Mouse (Mus musculus) layer of hippocampus, postnatal 10 days (tissue): Measurements from ENCODE around the gene Atp8b2. TPM values are rescaled to one million over a fixed set of nuclear protein-coding genes. Genes with fewer than 3 reads are reported as not detected.
A peak's percentile ranks its signal among the peaks of the same experiment; 100 is the strongest.

Experiments used
- DNase-seq, 2 experiments: peaks; one replicate each; pipeline ENCODE4 v3.0.0; 2021; ENCODE audit warnings: low spot score in 2 of 2
- long read RNA-seq: library from polyadenylated mRNA; stranded (forward); transcript quantifications from one replicate; pipeline ENCODE4 v2.0.0, GENCODE M21; 2023
- total RNA-seq, 2 experiments: library from RNA; stranded (reverse); gene quantifications; 2 replicates each; pipeline ENCODE4 v1.2.3; 2021

Atp8b2 gene
- 10 to 100 TPM; 79.5 to 90.1 TPM for total RNA-seq
- long read RNA-seq, full-length matches to known transcripts, result 4 of 15 reads
- long read RNA-seq, partial matches to known transcripts, result 3 of 15 reads
- long read RNA-seq, other reads (novel, unspliced or antisense), result 8 of 15 reads

DNA sequence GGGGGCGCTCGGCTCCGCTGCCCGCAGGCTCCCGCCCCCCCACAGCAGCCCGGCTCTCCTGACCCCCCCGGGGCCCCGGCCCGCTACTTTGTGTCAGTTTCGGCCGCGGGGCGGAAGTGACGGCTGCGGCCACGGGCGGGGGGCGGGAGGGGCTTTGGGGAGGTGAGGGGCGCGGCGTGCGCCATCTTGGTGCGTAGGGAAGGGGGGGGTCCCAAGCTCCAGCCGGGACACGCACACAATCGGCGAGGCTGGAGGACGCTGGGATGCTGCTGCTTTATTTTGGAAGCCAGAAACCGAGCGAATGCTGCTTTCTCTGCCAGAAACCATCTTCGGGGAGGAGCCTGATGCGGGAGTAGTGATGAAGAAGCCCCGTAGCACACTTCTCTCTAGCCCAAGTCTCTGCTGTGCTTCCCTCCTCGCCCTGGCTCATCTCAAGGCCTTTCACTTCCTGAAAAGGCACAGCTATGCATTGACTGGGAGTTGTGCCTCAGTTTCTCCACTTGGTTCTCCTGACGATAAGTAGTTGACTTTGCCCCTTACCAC is at the start of gene Atp8b2:
Atp8b2 (minus strand) TSS at position 288 of the 543 bp plus-strand sequence.
- DNase-seq, result peak; percentile 66 to 76

DNA sequence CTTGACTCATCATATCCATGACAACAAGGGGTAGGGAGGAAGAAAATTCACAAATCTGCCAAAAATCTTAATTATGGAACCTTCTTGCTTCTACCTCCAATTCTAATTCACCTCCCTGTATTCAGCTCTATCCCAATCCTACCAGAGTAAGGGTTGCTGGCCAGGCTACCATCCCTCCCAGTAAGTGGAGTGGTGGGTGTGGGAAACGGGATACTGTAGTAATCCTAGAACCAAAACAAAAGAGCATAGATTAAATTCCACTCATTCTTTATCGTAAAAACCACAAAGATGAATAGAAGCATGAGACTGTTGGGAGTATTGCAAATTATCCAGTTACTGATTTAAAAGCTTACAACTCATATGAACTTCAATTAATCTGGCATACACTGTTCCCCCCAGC is 47.0 kb upstream of the Atp8b2 start:
- no peak for DNase-seq

DNA sequence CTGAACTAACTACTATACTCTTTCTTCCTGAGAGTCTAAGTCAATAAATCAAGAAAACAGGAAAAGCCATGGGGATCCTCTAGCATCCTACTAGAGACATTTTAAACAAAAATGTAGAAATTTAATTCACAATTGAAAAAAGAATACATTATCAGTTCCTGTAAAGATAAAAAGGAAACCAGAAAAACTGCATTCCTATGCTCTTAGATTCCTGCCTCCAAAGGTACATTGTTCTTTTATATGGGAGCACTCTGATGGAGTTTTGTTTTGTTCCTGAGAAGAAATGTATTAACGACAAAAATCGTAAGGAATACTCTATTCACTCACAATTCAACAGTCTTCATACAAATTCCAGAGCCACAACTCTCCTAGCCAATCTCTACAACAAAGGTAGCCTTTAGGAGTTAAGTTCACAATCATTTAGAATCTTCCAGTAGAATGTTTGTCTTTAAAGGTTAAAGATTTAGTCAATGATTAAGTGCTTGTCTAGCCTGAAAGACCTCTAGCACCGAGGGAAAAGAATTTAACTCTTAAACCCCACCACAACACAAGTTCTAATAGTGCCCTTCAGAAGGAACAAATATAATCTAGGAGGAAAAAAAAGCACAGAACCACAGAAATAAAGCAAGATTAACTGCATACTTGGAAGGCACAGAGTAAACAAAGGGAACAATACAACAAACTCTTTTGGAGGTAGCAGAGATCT is 40.9 kb upstream of the Atp8b2 start:
- DNase-seq, result no peak

DNA sequence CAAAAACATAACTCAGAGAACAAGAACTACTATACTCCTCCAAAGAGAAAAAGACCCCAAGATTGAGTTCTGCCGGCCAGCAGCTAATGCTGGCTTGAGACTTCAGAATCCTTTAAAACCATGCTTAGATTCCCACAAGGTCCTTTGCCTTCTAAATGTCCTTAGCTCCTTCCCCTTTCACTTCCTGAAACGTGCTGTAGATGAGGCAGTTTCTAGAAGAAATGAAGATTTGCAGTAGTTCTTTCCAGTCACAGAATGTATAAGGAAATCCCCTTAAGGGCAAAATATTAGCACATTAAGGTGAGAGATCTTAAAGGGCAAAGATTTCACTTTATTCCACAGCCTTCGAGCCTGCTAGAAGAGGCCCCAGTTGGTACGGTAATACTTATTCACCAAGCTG is 36.5 kb upstream of the Atp8b2 start:
- DNase-seq, result no peak

DNA sequence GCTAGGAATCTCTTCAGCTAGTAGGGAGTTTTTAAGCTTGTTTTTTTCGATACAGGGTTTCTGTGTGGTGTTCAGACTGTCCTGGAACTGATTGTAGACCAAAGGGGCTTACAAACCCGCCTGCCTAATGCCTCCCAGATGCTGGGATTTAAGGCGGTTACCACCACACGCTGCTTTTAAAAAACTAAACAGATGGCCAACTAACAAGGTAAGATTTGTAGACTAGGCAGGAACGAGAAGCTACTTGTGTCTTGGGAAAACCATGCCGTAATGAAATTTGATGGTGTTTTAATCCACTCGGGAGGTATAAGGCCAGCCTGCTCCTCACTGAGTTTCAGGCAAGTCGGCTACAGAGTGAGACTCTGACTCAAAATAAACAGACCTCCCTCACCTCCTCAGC is 35.8 kb upstream of the Atp8b2 start:
- peak in 1 of 2 experiments; percentile 5 for DNase-seq

DNA sequence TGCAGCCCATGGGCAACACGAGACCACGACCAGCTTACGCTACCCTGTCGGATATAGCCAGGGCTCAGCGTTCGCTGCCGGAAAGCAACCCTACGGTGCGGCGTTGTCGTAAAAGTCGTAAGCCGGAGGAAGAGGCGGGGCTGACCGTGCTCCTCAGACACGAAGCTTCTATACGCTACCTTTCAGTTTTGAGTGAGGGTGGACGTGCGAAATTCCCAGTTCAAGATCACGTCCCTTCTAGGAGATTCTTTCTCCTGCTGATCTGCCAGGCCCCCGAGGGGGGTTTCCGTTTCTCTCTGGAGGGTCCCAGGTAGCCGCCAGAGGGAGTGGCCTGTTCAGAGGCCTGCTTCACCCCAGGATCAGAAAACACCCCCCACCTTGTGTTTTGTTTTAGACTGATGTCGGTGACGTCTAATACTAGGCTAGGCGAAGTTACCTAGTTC is 35.3 kb upstream of the Atp8b2 start, which contains the start of gene Hax1:
Hax1 (minus strand) TSS at position 169 of the 443 bp plus-strand sequence.
- DNase-seq, result peak; percentile 96

DNA sequence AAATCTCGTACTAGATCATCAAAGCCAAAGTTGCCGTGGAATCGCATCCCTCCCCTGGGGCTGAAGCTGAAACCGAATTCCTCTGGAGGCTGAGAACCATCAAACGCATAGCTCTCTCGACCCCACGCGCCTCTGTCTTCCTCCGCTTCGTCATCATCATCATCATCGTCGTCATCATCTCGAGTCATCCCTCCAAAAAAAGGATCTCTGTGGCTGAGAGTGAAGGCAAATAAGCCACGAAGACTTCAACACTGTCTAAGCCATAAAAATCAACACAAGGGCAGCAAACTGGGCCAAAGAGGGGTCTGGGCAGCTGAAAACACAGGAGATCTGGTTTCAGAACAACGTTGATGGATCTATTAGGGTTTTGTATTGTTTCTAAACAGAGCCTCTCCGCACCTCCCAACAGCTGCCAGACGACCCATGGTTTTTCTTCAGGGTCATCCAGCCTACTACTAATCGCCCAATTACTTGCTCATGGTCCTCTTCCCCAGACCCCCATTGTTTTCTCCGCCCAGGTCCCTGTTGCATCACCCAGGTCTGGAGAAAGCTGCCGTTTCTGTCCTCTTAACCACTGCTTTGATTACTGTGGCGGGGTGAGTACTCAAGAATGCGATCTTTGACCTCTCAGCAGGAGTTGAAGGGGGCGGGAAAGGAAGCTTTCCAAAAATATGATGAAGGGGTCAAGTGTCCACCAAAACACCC is 34.6 kb upstream of the Atp8b2 start:
- DNase-seq, result peak in 1 of 2 experiments; percentile 20

DNA sequence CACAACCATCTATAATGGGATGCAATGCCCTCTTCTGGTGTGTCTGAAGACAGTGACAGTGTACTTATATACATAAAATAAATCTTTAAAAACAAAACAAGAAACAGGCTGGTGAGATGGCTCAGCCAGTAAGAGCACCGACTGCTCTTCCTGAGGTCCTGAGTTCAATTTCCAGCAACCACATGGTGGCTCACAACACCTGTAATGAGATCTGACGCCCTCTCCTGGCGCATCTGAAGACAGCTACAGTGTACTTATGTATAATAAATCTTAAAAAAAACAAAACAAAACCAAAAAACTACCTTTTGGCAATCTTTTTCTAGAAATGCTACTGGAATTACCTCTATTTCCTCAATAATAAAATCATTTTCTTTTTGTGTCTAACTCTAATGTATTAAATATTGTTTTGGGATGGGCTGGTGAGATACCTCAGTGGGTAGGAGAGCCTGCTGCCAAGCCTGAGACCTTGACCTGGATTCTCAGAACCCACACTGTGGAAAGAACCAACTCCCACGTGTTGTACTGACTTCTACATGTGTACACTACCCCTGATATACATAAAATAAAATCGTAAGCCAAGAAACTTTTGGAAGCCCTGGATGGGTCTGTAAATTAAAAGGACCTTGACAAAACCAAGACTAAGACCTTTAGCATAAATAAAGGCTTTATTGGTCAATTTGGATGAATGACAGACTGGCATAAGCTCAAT is 31.7 kb upstream of the Atp8b2 start:
- no peak for DNase-seq

DNA sequence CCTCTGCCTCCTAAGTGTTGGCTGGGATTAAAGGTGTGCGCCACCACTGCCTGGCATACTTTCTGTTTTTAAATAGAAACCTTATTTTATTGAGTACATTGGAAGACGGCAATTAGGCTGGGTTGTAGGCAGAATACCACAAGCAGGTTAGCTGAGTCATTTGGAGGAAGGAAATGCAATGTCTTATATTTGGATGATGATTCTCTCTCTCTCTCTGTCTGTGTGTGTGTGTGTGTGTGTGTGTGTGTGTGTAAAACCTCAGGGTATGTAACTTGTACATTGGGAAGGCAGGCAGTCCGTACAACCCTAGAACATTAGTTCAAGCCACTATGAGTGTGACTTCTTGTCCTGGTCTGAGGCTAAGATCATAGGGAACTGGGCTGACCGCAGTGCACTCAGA is 24.5 kb upstream of the Atp8b2 start:
- no peak for DNase-seq

DNA sequence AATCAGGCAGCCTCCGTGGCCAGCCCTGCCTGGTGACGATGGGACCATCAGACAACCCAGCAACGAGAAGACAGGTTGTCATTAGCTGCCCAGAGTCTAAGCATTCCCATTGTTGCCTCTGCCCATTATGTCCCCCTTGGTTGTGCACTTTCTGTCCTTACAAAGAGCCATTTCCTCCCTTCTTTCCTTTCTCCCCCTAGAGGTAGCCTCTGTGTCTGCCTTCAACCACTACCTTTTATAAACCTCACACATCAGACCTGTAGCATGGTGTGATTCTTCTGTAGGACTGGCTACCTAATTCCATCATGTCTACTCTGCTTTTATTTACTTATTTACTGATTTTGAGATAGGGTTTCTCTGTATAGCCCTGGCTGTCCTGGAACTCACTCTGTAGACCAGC is 23.9 kb upstream of the Atp8b2 start:
- no peak for DNase-seq

DNA sequence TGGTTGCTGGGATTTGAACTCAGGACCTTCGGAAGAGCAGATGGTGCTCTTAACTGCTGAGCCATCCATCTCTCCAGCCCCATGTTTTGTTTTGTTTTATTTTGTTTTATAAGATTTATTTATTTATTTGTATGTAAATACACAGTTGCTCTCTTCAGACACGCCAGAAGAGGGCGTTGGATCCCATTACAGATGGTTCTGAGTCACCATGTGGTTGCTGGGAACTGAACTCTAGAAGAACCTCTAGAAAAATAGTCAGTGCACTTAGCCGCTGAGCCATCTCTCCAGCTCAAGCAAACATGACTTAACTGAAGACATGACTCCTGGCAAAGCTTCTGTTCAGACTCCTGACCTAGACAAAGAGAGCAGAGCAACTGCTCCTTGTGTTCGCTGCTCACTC is 19.1 kb upstream of the Atp8b2 start:
- no peak for DNase-seq

DNA sequence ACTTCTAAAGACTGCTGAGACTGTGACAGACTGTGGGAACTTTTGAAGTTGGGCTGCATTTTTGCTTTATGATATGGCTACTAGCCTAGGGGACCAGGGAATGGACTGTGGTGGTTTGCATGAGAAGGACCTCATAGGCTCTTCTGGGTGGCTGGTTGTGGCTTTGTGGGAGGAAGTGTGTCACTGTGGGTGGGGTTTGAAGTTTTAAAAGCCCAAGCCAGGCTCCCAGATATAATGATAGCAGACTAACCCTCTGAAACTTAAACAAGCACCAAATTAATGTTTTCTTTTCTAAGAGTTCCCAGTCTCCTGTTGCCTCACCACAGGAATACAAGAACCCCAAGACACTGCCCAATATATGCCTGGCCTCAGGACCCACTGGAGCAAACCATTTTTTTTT is 13.6 kb upstream of the Atp8b2 start:
- DNase-seq, result no peak

DNA sequence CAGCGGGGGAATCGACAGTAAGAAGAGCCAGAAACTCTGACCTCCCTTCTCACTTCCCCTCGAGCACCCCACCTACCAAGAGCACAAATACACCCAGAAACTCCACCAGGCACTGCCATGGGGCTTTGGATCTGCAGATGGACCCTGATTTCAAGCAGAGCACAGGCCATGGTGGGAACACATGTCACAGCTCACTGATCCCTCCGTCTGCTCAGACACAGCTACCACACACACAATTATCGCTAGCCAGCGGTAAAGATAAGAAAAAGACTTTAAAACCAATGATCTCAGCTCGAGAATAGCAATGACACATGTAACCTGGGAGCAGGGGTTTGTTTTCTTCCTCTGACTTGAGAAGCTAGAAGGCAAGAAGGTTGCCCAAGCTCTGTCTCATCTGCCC is 5.2 kb upstream of the Atp8b2 start:
- no peak for DNase-seq

DNA sequence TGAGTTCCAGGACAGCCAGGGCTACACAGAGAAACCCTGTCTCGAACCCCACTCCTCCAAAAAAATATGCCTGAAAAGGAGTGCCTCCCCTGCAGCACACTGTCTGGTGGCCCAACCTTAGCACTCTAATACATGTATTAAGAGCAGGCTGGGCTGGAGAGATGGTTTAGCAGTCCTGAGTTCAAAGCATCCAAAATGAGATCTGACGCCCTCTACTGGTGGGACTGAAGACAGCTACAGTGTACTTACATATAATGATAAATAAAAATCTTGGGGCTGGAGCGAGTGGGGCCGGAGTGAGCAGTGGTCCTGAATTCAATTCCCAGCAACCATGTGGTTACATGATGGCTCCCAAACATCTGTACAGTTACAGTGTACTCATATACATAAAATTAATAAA is 3.6 kb upstream of the Atp8b2 start:
- DNase-seq, result no peak

DNA sequence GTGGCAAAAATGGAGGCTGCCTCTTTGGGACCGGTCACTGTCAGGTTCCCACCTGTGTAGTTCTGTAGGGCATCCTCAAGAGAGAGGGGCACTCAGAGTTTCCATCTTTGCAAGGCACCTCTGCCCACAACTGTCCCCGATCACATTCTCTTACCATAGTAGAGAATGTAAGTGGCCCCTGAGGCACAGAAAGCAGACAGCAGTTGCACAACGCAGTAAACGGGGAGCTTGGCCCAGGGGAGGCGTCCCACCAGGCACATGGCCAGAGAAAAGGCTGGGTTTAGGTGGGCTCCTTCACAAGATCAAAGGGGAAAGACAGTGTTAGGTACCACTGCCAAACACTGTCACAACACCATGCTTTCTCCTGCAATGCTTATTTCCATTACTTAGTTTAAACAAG is 2.7 kb upstream of the Atp8b2 start:
- no peak for DNase-seq

DNA sequence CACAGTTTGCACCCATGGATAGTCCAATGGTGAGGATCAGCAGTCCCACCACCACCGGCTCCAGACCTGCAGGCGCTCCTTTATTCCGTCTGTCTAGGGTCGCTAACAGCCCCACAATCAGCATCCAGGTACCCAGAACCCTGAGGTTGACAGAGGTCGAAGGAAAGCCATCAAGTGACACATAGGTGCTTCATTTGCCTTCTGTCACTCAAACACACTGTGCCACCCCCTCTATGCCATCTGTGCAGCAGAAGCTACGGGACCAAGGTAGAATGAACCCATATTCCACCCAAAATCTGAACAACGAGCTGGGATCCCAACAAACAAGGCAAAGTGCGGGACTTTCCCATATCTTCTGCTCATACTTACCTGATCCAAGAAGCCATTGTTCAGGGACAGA is 2.2 kb upstream of the Atp8b2 start:
- DNase-seq, result no peak

DNA sequence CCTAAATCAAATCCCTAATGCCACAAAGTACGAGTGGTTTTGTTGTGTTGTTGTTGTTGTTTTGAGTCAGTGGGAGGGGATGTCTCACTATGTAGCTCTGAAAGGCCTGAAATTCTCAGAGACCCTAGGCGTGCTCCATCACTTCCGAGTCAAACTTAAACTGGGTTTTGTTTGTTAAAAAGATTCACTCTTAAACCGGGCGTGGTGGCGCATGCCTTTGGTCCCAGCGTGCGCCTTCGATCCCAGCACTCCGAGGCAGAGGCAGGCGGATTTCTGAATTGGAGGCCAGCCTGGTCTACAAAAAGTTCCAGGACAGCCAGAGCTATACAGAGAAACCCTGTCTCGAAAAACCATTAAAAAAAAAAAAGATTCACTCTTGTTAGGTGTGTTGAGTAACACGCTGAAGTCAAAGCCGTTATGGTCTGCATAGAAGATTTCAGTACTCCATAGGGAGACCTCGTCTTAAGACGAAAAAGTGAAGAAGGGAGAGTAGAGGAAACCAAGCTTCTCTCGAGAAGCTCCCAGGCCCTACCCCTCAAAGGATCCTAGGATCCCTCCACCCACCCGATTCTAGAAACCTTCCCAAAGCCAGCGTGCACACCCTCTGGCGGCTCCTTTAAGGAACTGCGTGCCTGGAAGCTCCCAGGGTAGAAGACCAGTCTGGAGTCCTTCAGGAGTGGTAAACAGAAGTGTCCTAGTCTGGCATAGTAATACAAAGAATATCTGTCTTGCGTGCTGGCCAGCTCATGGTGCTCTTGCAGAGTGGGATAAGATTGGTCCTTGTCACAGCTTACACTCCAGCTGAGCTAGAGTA is 825 bp upstream of the Atp8b2 start:
- DNase-seq, result peak; percentile 64 to 72

DNA sequence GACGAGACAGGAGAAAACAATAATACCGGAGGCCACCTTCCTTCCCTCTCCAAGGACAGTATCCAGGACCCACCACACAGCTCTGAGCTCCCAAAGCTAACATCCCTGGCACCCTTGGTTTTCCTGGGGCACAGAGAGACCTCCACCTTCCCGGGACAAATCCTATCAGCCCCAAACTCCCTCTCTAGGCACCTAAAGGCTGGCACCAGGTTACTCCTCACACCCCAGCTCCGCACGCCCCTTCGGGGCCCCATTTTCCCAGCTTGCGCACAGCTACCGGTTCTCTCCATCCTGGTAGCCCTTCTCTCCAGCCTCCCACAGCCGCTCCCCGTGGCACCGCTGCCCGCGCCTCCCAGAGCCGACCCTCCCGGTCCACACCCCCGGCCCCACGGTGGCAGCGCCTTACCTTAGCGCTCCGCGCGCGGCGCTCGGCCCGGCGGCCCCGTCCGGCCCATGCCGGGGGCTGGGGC is 522 bp downstream of the Atp8b2 start:
- peak; percentile 51 for DNase-seq

DNA sequence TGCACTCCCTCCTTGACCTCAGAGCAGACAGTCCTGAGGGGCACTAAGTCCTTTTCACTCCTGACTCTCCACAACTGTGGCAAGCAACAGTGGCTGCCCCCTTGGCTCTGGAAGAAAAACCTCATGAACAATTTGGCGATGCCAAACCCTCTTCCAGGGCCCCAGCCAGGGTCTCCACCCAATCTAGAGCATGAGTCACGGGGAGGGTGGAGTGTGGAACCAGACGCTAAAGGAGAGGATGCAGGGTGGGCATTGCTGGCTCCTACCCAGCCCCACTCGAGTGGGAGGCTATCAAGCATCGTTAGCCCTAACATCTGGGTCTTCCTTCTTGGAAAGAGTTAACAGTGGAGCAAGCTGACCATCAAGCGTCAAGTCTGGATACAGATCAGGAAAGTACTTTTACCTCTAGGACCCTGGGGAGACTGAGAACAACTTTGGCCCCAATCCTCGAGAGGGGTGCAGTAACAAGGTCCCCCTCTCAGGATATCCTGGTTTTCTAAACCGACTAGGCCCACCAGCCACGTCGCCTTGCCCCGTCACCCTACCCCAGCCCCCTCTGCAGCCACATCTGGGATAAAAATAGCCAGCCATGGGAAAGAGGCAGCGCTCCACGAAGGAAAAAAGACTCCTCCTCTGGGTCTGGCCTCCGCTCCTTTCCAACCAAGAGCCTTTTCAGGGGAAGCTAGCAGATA is 1.1 kb downstream of the Atp8b2 start:
- DNase-seq, result peak in 1 of 2 experiments; percentile 37

DNA sequence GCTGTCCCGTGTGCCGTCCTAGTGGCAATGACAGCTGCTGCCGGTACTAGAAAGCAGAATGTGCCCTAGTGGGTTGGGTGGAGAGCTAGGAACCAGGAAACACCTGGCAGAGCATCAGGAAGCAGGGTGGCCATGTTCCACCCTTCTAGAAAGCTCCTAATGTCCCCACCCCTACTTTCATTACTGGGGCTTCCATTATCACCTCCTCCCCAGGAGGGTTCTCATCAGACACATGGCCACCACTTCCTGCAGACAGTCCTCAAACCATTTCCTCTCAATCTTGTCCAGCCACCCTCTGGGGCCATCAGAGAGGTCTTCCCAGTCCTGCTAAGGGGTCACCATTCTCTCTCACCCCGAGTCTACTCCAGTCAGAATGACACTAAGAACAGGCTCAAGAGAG is 1.9 kb downstream of the Atp8b2 start:
- no peak for DNase-seq
